Mouse (Mus musculus): Measurements from ENCODE around the gene Batf2. TPM values are rescaled to one million over a fixed set of nuclear protein-coding genes. Genes with fewer than 3 reads are reported as not detected.

Batf2 gene
- polyA plus RNA-seq, 1 experiment = 146 TPM

- 85% methylated on average over 9 of the region's 9 CpGs for WGBS
- Histone ChIP-seq H3K27me3 (ENCODE audit: control insufficient read depth, insufficient read depth, low read length) (no peaks in the 10 kb centered on the region), H3K4me1 (ENCODE audit: control insufficient read depth, insufficient read depth, insufficient read length, low read length) (peaks cover 4% of the 10 kb centered on the region; the same call in 1 of the 2 replicates), H3K27ac (ENCODE audit: insufficient read depth, low read depth, low read length) (no peak overlapping the region), H3K36me3 (ENCODE audit: control insufficient read depth, insufficient read depth, low read length) (no peaks in the 10 kb centered on the region), H3K4me3 (ENCODE audit: low read depth, low read length) (no peak overlapping the region)
- TF ChIP-seq CTCF (IDR thresholded peaks at IDR 0.05; ENCODE audit: extremely low read depth, insufficient read length, insufficient replicate concordance, low read depth, low read length) (no peak), POLR2A (IDR thresholded peaks at IDR 0.05; ENCODE audit: low read depth, low read length) (no peak)
These were observed 14.4 kb downstream of the Batf2 start for GRCm38 (mm10) chr19:6155174-6155573.

GRCm38 (mm10) chr19:6156372-6156771 is 15.6 kb downstream of the Batf2 start:
- H3K4me3 ChIP-seq (ENCODE audit: low read depth, low read length) = no peak overlapping the region
- H3K27ac ChIP-seq (ENCODE audit: insufficient read depth, low read depth, low read length) = no peak overlapping the region
- WGBS = 63% methylated on average over 8 of the region's 8 CpGs
- no peaks in the 10 kb centered on the region for H3K36me3 ChIP-seq (ENCODE audit: control insufficient read depth, insufficient read depth, low read length)
- H3K4me1 ChIP-seq (ENCODE audit: control insufficient read depth, insufficient read depth, insufficient read length, low read length) = peaks cover 4% of the 10 kb centered on the region; the same call in 1 of the 2 replicates
- no peaks in the 10 kb centered on the region for H3K27me3 ChIP-seq (ENCODE audit: control insufficient read depth, insufficient read depth, low read length)
- TF ChIP-seq POLR2A (IDR thresholded peaks at IDR 0.05; ENCODE audit: low read depth, low read length) = no peak
- peak; percentile 13; the same call in 1 of the 2 replicates for TF ChIP-seq CTCF (IDR thresholded peaks at IDR 0.05; ENCODE audit: extremely low read depth, insufficient read length, insufficient replicate concordance, low read depth, low read length)

- H3K36me3 ChIP-seq (ENCODE audit: control insufficient read depth, insufficient read depth, low read length) = no peaks in the 10 kb centered on the region
- TF ChIP-seq CTCF (IDR thresholded peaks at IDR 0.05; ENCODE audit: extremely low read depth, insufficient read length, insufficient replicate concordance, low read depth, low read length) (no peak), POLR2A (IDR thresholded peaks at IDR 0.05; ENCODE audit: low read depth, low read length) (no peak)
- 40% methylated on average over 6 of the region's 6 CpGs for WGBS
- H3K27ac ChIP-seq (ENCODE audit: insufficient read depth, low read depth, low read length) = no peak overlapping the region
- H3K4me3 ChIP-seq (ENCODE audit: low read depth, low read length) = no peak overlapping the region
- H3K27me3 ChIP-seq (ENCODE audit: control insufficient read depth, insufficient read depth, low read length) = no peaks in the 10 kb centered on the region
- H3K4me1 ChIP-seq (ENCODE audit: control insufficient read depth, insufficient read depth, insufficient read length, low read length) = peaks cover 10% of the 10 kb centered on the region; the same call in 1 of the 2 replicates
These were observed 16.4 kb downstream of the Batf2 start for GRCm38 (mm10) chr19:6157220-6157619.

- WGBS = 16% methylated on average over 10 of the region's 10 CpGs
- TF ChIP-seq POLR2A (IDR thresholded peaks at IDR 0.05; ENCODE audit: low read depth, low read length) = no peak
- no peak for TF ChIP-seq CTCF (IDR thresholded peaks at IDR 0.05; ENCODE audit: extremely low read depth, insufficient read length, insufficient replicate concordance, low read depth, low read length)
- Histone ChIP-seq H3K27ac (ENCODE audit: insufficient read depth, low read depth, low read length) (peak overlapping the region; percentile 94), H3K4me1 (ENCODE audit: control insufficient read depth, insufficient read depth, insufficient read length, low read length) (peaks cover 23% of the 10 kb centered on the region), H3K36me3 (ENCODE audit: control insufficient read depth, insufficient read depth, low read length) (peaks cover 7% of the 10 kb centered on the region; the same call in 1 of the 2 replicates), H3K27me3 (ENCODE audit: control insufficient read depth, insufficient read depth, low read length) (no peaks in the 10 kb centered on the region), H3K4me3 (ENCODE audit: low read depth, low read length) (peak overlapping the region; percentile 59)
These were observed 23.2 kb downstream of the Batf2 start for GRCm38 (mm10) chr19:6163872-6164547.

GRCm38 (mm10) chr19:6166750-6167149 is 26.0 kb downstream of the Batf2 start:
- 83% methylated on average over 4 of the region's 4 CpGs for WGBS
- H3K4me3 ChIP-seq (ENCODE audit: low read depth, low read length) = peak overlapping the region; percentile 7; the same call in 1 of the 2 replicates
- no peak for TF ChIP-seq POLR2A (IDR thresholded peaks at IDR 0.05; ENCODE audit: low read depth, low read length)
- TF ChIP-seq CTCF (IDR thresholded peaks at IDR 0.05; ENCODE audit: extremely low read depth, insufficient read length, insufficient replicate concordance, low read depth, low read length) = peak; percentile 54; the same call in 1 of the 2 replicates

GRCm38 (mm10) chr19:6171215-6171614 is 30.4 kb downstream of the Batf2 start:
- TF ChIP-seq POLR2A (IDR thresholded peaks at IDR 0.05; ENCODE audit: low read depth, low read length) = no peak
- no peak for TF ChIP-seq CTCF (IDR thresholded peaks at IDR 0.05; ENCODE audit: extremely low read depth, insufficient read length, insufficient replicate concordance, low read depth, low read length)
- H3K27ac ChIP-seq (ENCODE audit: insufficient read depth, low read depth, low read length) = peak overlapping the region; percentile 80
- H3K27me3 ChIP-seq (ENCODE audit: control insufficient read depth, insufficient read depth, low read length) = no peaks in the 10 kb centered on the region
- peaks cover 26% of the 10 kb centered on the region for H3K4me1 ChIP-seq (ENCODE audit: control insufficient read depth, insufficient read depth, insufficient read length, low read length)
- WGBS = 31% methylated on average over 8 of the region's 8 CpGs
- peaks cover 13% of the 10 kb centered on the region for H3K36me3 ChIP-seq (ENCODE audit: control insufficient read depth, insufficient read depth, low read length)
- H3K4me3 ChIP-seq (ENCODE audit: low read depth, low read length) = no peak overlapping the region

More at GRCm38 (mm10) chr19:6166750-6167149, 26.0 kb downstream of the Batf2 start:
- no peaks in the 10 kb centered on the region for H3K27me3 ChIP-seq (ENCODE audit: control insufficient read depth, insufficient read depth, low read length)
- peaks cover 39% of the 10 kb centered on the region for H3K4me1 ChIP-seq (ENCODE audit: control insufficient read depth, insufficient read depth, insufficient read length, low read length)
- peaks cover 10% of the 10 kb centered on the region for H3K36me3 ChIP-seq (ENCODE audit: control insufficient read depth, insufficient read depth, low read length)
- no peak overlapping the region for H3K27ac ChIP-seq (ENCODE audit: insufficient read depth, low read depth, low read length)

- Histone ChIP-seq H3K27ac (ENCODE audit: insufficient read depth, low read depth, low read length) (no peak overlapping the region), H3K4me3 (ENCODE audit: low read depth, low read length) (no peak overlapping the region), H3K27me3 (ENCODE audit: control insufficient read depth, insufficient read depth, low read length) (no peaks in the 10 kb centered on the region), H3K36me3 (ENCODE audit: control insufficient read depth, insufficient read depth, low read length) (peaks cover 7% of the 10 kb centered on the region), H3K4me1 (ENCODE audit: control insufficient read depth, insufficient read depth, insufficient read length, low read length) (peaks cover 15% of the 10 kb centered on the region)
- TF ChIP-seq CTCF (IDR thresholded peaks at IDR 0.05; ENCODE audit: extremely low read depth, insufficient read length, insufficient replicate concordance, low read depth, low read length) = no peak
- no peak for TF ChIP-seq POLR2A (IDR thresholded peaks at IDR 0.05; ENCODE audit: low read depth, low read length)
- WGBS = 37% methylated on average over 5 of the region's 5 CpGs
These were observed 34.0 kb downstream of the Batf2 start for GRCm38 (mm10) chr19:6174771-6175170.

All from small intestine, adult 2 months (tissue).